Mouse (Mus musculus): ENCODE results near the gene Zfp341. TPM values are rescaled to one million over a fixed set of nuclear protein-coding genes. Genes with fewer than 3 reads are reported as not detected.

The Zfp341 gene
- polyA plus RNA-seq, 1 experiment from 2014 or later = 1.4 TPM

GRCm38 (mm10) chr2:154648086-154648485 is 35.0 kb downstream of the Zfp341 start:
- DNase-seq (ENCODE audit: low spot score) = peak; percentile 56
- Histone ChIP-seq H3K27ac (no peak overlapping the region), H3K4me1 (replicated peaks) (peaks cover 9% of the 10 kb centered on the region), H3K4me3 (no peak overlapping the region), H3K36me3 (peaks cover 32% of the 10 kb centered on the region), H3K9me3 (no peaks in the 10 kb centered on the region; the same call in 1 of the 2 replicates), H3K27me3 (ENCODE audit: insufficient read depth, poor library complexity, severe bottlenecking) (no peaks in the 10 kb centered on the region)
- WGBS = 20% methylated on average over 3 of the region's 3 CpGs

GRCm38 (mm10) chr2:154650404-154650803 is 37.3 kb downstream of the Zfp341 start:
- H3K9me3 ChIP-seq = no peaks in the 10 kb centered on the region; the same call in 1 of the 2 replicates
- peaks cover 11% of the 10 kb centered on the region for H3K36me3 ChIP-seq
- no peak overlapping the region for H3K4me3 ChIP-seq
- 83% methylated on average over 3 of the region's 3 CpGs for WGBS
- no peak overlapping the region for H3K27ac ChIP-seq
- no peak for DNase-seq (ENCODE audit: low spot score)
- H3K27me3 ChIP-seq (ENCODE audit: insufficient read depth, poor library complexity, severe bottlenecking) = no peaks in the 10 kb centered on the region
- H3K4me1 ChIP-seq (replicated peaks) = peaks cover 9% of the 10 kb centered on the region

GRCm38 (mm10) chr2:154651363-154651762 is 38.3 kb downstream of the Zfp341 start, which contains the start of gene Chmp4b:
Gene Chmp4b, plus strand, starts transcription at chr2:154651705.
- H3K4me1 ChIP-seq (replicated peaks) = peaks cover 13% of the 10 kb centered on the region
- 60% methylated on average over 8 of the region's 8 CpGs for WGBS
- no peaks in the 10 kb centered on the region; the same call in 1 of the 2 replicates for H3K9me3 ChIP-seq
- H3K4me3 ChIP-seq = no peak within 1 kb of the TSS
- H3K27me3 ChIP-seq (ENCODE audit: insufficient read depth, poor library complexity, severe bottlenecking) = no peaks in the 10 kb centered on the region
- H3K27ac ChIP-seq = peak within 1 kb of the TSS; percentile 56
- H3K36me3 ChIP-seq = 0 out of 2 replicates have a peak, but pooled peaks cover 4% of the 10 kb centered on the region
- DNase-seq (ENCODE audit: low spot score) = peak; percentile 28

GRCm38 (mm10) chr2:154654976-154655375 is 41.9 kb downstream of the Zfp341 start:
- H3K27ac ChIP-seq = no peak overlapping the region
- H3K9me3 ChIP-seq = no peaks in the 10 kb centered on the region; the same call in 1 of the 2 replicates
- no peak for DNase-seq (ENCODE audit: low spot score)
- no peak overlapping the region for H3K4me3 ChIP-seq
- H3K27me3 ChIP-seq (ENCODE audit: insufficient read depth, poor library complexity, severe bottlenecking) = no peaks in the 10 kb centered on the region
- H3K4me1 ChIP-seq (replicated peaks) = peaks cover 25% of the 10 kb centered on the region
- WGBS = 95% methylated on average over 12 of the region's 12 CpGs
- H3K36me3 ChIP-seq = no peaks in the 10 kb centered on the region

GRCm38 (mm10) chr2:154655878-154656414 is 42.8 kb downstream of the Zfp341 start:
- no peaks in the 10 kb centered on the region for H3K9me3 ChIP-seq
- H3K4me1 ChIP-seq (replicated peaks) = peaks cover 25% of the 10 kb centered on the region
- H3K4me3 ChIP-seq = peak overlapping the region; percentile 93; the same call in 1 of the 2 replicates
- 94% methylated on average over 2 of the region's 2 CpGs for WGBS
- peak overlapping the region; percentile 94; the same call in 1 of the 2 replicates for H3K27ac ChIP-seq
- no peaks in the 10 kb centered on the region for H3K27me3 ChIP-seq (ENCODE audit: insufficient read depth, poor library complexity, severe bottlenecking)
- no peak for DNase-seq (ENCODE audit: low spot score)
- H3K36me3 ChIP-seq = peaks cover 7% of the 10 kb centered on the region

- H3K9me3 ChIP-seq = no peaks in the 10 kb centered on the region
- DNase-seq (ENCODE audit: low spot score) = peak; percentile 96
- no peaks in the 10 kb centered on the region for H3K27me3 ChIP-seq (ENCODE audit: insufficient read depth, poor library complexity, severe bottlenecking)
- under 1% methylated on average over 65 of the region's 67 CpGs for WGBS
- peaks cover 25% of the 10 kb centered on the region for H3K4me1 ChIP-seq (replicated peaks)
- H3K4me3 ChIP-seq = peak overlapping the region; percentile 93
- peaks cover 16% of the 10 kb centered on the region for H3K36me3 ChIP-seq
- peak overlapping the region; percentile 94 for H3K27ac ChIP-seq
Measured at GRCm38 (mm10) chr2:154656710-154657485, 43.8 kb downstream of the Zfp341 start.

- peak; percentile 15 for DNase-seq (ENCODE audit: low spot score)
- 20% methylated on average over 12 of the region's 12 CpGs for whole genome bisulfite sequencing
Measured at GRCm38 (mm10) chr2:154657486-154658237, 44.6 kb downstream of the Zfp341 start.

GRCm38 (mm10) chr2:154659070-154659469 is 46.0 kb downstream of the Zfp341 start:
- H3K4me1 ChIP-seq (replicated peaks) = peaks cover 25% of the 10 kb centered on the region
- no peaks in the 10 kb centered on the region for H3K9me3 ChIP-seq
- peak overlapping the region; percentile 93; the same call in 1 of the 2 replicates for H3K4me3 ChIP-seq
- no peaks in the 10 kb centered on the region for H3K27me3 ChIP-seq (ENCODE audit: insufficient read depth, poor library complexity, severe bottlenecking)
- no peak for DNase-seq (ENCODE audit: low spot score)
- no peak overlapping the region for H3K27ac ChIP-seq
- WGBS = 89% methylated on average over 4 of the region's 4 CpGs
- peaks cover 32% of the 10 kb centered on the region for H3K36me3 ChIP-seq

More at GRCm38 (mm10) chr2:154657486-154658237, 44.6 kb downstream of the Zfp341 start:
- Histone ChIP-seq H3K27ac (peak overlapping the region; percentile 94), H3K36me3 (peaks cover 21% of the 10 kb centered on the region), H3K4me1 (replicated peaks) (peaks cover 25% of the 10 kb centered on the region), H3K4me3 (peak overlapping the region; percentile 93), H3K27me3 (ENCODE audit: insufficient read depth, poor library complexity, severe bottlenecking) (no peaks in the 10 kb centered on the region), H3K9me3 (no peaks in the 10 kb centered on the region)

- H3K9me3 ChIP-seq = no peaks in the 10 kb centered on the region
- H3K4me3 ChIP-seq = 0 out of 2 replicates have a peak overlapping the region, but pooled peaks have one; percentile 93
- DNase-seq (ENCODE audit: low spot score) = no peak
- peaks cover 25% of the 10 kb centered on the region for H3K4me1 ChIP-seq (replicated peaks)
- peaks cover 34% of the 10 kb centered on the region for H3K36me3 ChIP-seq
- 82% methylated on average over 5 of the region's 5 CpGs for WGBS
- H3K27ac ChIP-seq = no peak overlapping the region
- H3K27me3 ChIP-seq (ENCODE audit: insufficient read depth, poor library complexity, severe bottlenecking) = no peaks in the 10 kb centered on the region
Measured at GRCm38 (mm10) chr2:154659531-154660074, 46.5 kb downstream of the Zfp341 start.

GRCm38 (mm10) chr2:154668680-154669079 is 55.6 kb downstream of the Zfp341 start:
- 84% methylated on average over 7 of the region's 7 CpGs for WGBS
- peaks cover 36% of the 10 kb centered on the region for H3K36me3 ChIP-seq
- H3K9me3 ChIP-seq = no peaks in the 10 kb centered on the region
- DNase-seq (ENCODE audit: low spot score) = no peak
- 0 out of 2 replicates have a peak, but pooled peaks cover under 1% of the 10 kb centered on the region for H3K4me1 ChIP-seq (replicated peaks)
- no peak overlapping the region for H3K27ac ChIP-seq
- no peak overlapping the region for H3K4me3 ChIP-seq
- H3K27me3 ChIP-seq (ENCODE audit: insufficient read depth, poor library complexity, severe bottlenecking) = no peaks in the 10 kb centered on the region

- H3K27ac ChIP-seq = no peak overlapping the region
- no peak overlapping the region for H3K4me3 ChIP-seq
- peaks cover 35% of the 10 kb centered on the region for H3K36me3 ChIP-seq
- H3K4me1 ChIP-seq (replicated peaks) = 0 out of 2 replicates have a peak, but pooled peaks cover 4% of the 10 kb centered on the region
- WGBS = 86% methylated on average over 4 of the region's 4 CpGs
- no peaks in the 10 kb centered on the region for H3K27me3 ChIP-seq (ENCODE audit: insufficient read depth, poor library complexity, severe bottlenecking)
- no peak for DNase-seq (ENCODE audit: low spot score)
- H3K9me3 ChIP-seq = no peaks in the 10 kb centered on the region
Measured at GRCm38 (mm10) chr2:154670106-154670505, 57.0 kb downstream of the Zfp341 start.

- 83% methylated on average over 4 of the region's 4 CpGs for WGBS
- peaks cover 42% of the 10 kb centered on the region for H3K36me3 ChIP-seq
- no peaks in the 10 kb centered on the region for H3K27me3 ChIP-seq (ENCODE audit: insufficient read depth, poor library complexity, severe bottlenecking)
- DNase-seq (ENCODE audit: low spot score) = no peak
- no peaks in the 10 kb centered on the region for H3K9me3 ChIP-seq
- 0 out of 2 replicates have a peak, but pooled peaks cover 4% of the 10 kb centered on the region for H3K4me1 ChIP-seq (replicated peaks)
- H3K4me3 ChIP-seq = no peak overlapping the region
- H3K27ac ChIP-seq = no peak overlapping the region
Measured at GRCm38 (mm10) chr2:154670741-154671140, 57.6 kb downstream of the Zfp341 start.

Measured in hindbrain, embryonic 10.5 days (tissue).